Mouse (Mus musculus) MEL (cell line): ENCODE measurements around the gene Nr2f1. TPM values are rescaled to one million over a fixed set of nuclear protein-coding genes. Genes with fewer than 3 reads are reported as not detected.

Experiments used
- DNase-seq: peaks from one replicate; pipeline ENCODE4 v3.0.0; 2011; ENCODE audit warnings: low read depth, low spot score
- H3K27ac ChIP-seq: 2 replicates; pipeline ENCODE4 v1.5.1; 2012; ENCODE audit warnings: low read depth, mild to moderate bottlenecking, control low read depth, low read length, moderate library complexity; ENCODE audit not compliant: control insufficient read depth
- H3K27me3 ChIP-seq, 2 experiments: fragments of 150-350 bp in 1 of 2; sonication (generic) in 1 of 2; 2 replicates each; pipeline ENCODE4 v1.6.1; 2012; ENCODE audit warnings: low read length in 2 of 2, mild to moderate bottlenecking in 2 of 2, improper control_type of control experiment in 1 of 2, moderate library complexity in 1 of 2; ENCODE audit not compliant: insufficient read depth in 2 of 2, control insufficient read depth in 1 of 2
- H3K36me3 ChIP-seq, 2 experiments: 2 replicates each; pipeline ENCODE4 v1.6.1; 2012 to 2014; ENCODE audit warnings: low read length in 2 of 2, improper control_type of control experiment in 1 of 2, inconsistent platforms in 1 of 2, mild to moderate bottlenecking in 1 of 2; ENCODE audit not compliant: insufficient read depth in 2 of 2, control insufficient read depth in 1 of 2
- H3K4me1 ChIP-seq, 2 experiments: fragments of 150-350 bp in 1 of 2; sonication (generic) in 1 of 2; 2 replicates each; pipeline ENCODE4 v1.6.1; 2012; ENCODE audit warnings: low read length in 2 of 2, improper control_type of control experiment in 1 of 2, mild to moderate bottlenecking in 1 of 2; ENCODE audit not compliant: insufficient read depth in 2 of 2, control insufficient read depth in 1 of 2
- H3K4me3 ChIP-seq, 2 experiments: fragments of 150-350 bp in 1 of 2; sonication (generic) in 1 of 2; 2 replicates each; pipeline ENCODE4 v1.5.1; 2012; ENCODE audit warnings: low read depth in 2 of 2, low read length in 2 of 2, mild to moderate bottlenecking in 2 of 2, moderate library complexity in 2 of 2, control low read depth in 1 of 2, improper control_type of control experiment in 1 of 2; ENCODE audit not compliant: control insufficient read depth in 1 of 2, insufficient read depth in 1 of 2
- H3K79me2 ChIP-seq: 2 replicates; pipeline ENCODE4 v1.6.1; 2012; ENCODE audit warnings: mild to moderate bottlenecking, low read length, moderate library complexity; ENCODE audit not compliant: control insufficient read depth, poor library complexity, insufficient read depth
- H3K9ac ChIP-seq: 2 replicates; pipeline ENCODE4 v1.6.1; 2012; ENCODE audit warnings: low read depth, mild to moderate bottlenecking, control low read depth, low read length, moderate library complexity; ENCODE audit not compliant: control insufficient read depth, poor library complexity, severe bottlenecking
- H3K9me3 ChIP-seq: fragments of 150-350 bp; sonication (generic); replicated peaks from 2 replicates; pipeline ENCODE4 v1.6.1; 2012; ENCODE audit warnings: mild to moderate bottlenecking, low read length, improper control_type of control experiment, moderate library complexity; ENCODE audit not compliant: insufficient read depth
- CHD2 ChIP-seq: IDR thresholded peaks from 2 replicates; pipeline ENCODE4 v1.6.1; 2011; ENCODE audit warnings: low read length, improper control_type of control experiment
- CTCF ChIP-seq, 3 experiments: IDR thresholded peaks in 2 of 3; conservative IDR thresholded peaks in 1 of 3; 2 replicates each; pipeline ENCODE4 v1.5.1; 2011 to 2012; ENCODE audit warnings: low read length in 3 of 3, low read depth in 2 of 3, mild to moderate bottlenecking in 2 of 3, improper control_type of control experiment in 1 of 3, inconsistent platforms in 1 of 3, mixed read lengths in 1 of 3, moderate library complexity in 1 of 3; ENCODE audit not compliant: control insufficient read depth in 1 of 3, insufficient read depth in 1 of 3, poor library complexity in 1 of 3, severe bottlenecking in 1 of 3
- E2F4 ChIP-seq: IDR thresholded peaks from 2 replicates; pipeline ENCODE4 v1.6.1; 2011; ENCODE audit warnings: low read depth, low read length, improper control_type of control experiment, borderline replicate concordance
- EP300 ChIP-seq, 2 experiments: IDR thresholded peaks; 2 replicates each; pipeline ENCODE4 v1.6.1; 2011; ENCODE audit warnings: improper control_type of control experiment in 2 of 2, low read length in 2 of 2, low read depth in 1 of 2, mild to moderate bottlenecking in 1 of 2
- HCFC1 ChIP-seq: IDR thresholded peaks from 2 replicates; pipeline ENCODE4 v1.6.1; 2012; ENCODE audit warnings: low read depth, mild to moderate bottlenecking, inconsistent platforms, low read length, improper control_type of control experiment, moderate library complexity
- MAFK ChIP-seq: IDR thresholded peaks from 2 replicates; pipeline ENCODE4 v1.6.1; 2011; ENCODE audit warnings: low read depth, mild to moderate bottlenecking, low read length, improper control_type of control experiment, borderline replicate concordance
- MEF2A ChIP-seq: IDR thresholded peaks from 2 replicates; pipeline ENCODE4 v1.6.1; 2014; ENCODE audit warnings: low read depth, mild to moderate bottlenecking, inconsistent platforms, low read length, improper control_type of control experiment; ENCODE audit not compliant: poor library complexity, insufficient replicate concordance, severe bottlenecking; ENCODE audit errors: extremely low read depth
- MYB ChIP-seq: IDR thresholded peaks from 2 replicates; pipeline ENCODE4 v1.6.1; 2011; ENCODE audit warnings: mild to moderate bottlenecking, low read depth, low read length, improper control_type of control experiment
- NELFE ChIP-seq: IDR thresholded peaks from 2 replicates; pipeline ENCODE4 v1.6.1; 2011; ENCODE audit warnings: low read depth, low read length, improper control_type of control experiment
- NRF1 ChIP-seq: IDR thresholded peaks from 2 replicates; pipeline ENCODE4 v1.6.1; 2014; ENCODE audit warnings: low read depth, mild to moderate bottlenecking, inconsistent platforms, low read length, improper control_type of control experiment, moderate library complexity; ENCODE audit not compliant: poor library complexity, insufficient read depth, severe bottlenecking
- POLR2A ChIP-seq, 2 experiments: IDR thresholded peaks; 2 replicates each; pipeline ENCODE4 v1.6.1; 2011 to 2012; ENCODE audit warnings: low read length in 2 of 2, mild to moderate bottlenecking in 2 of 2, control low read depth in 1 of 2, improper control_type of control experiment in 1 of 2, low read depth in 1 of 2, moderate library complexity in 1 of 2; ENCODE audit not compliant: control insufficient read depth in 1 of 2, insufficient read depth in 1 of 2, poor library complexity in 1 of 2
- SIN3A ChIP-seq: IDR thresholded peaks from 2 replicates; pipeline ENCODE4 v1.6.1; 2012; ENCODE audit warnings: low read length, improper control_type of control experiment, inconsistent platforms
- SMC3 ChIP-seq: IDR thresholded peaks from 2 replicates; pipeline ENCODE4 v1.6.1; 2011; ENCODE audit warnings: low read depth, low read length, improper control_type of control experiment
- TCF12 ChIP-seq: IDR thresholded peaks from 2 replicates; pipeline ENCODE4 v1.6.1; 2014; ENCODE audit warnings: low read depth, mild to moderate bottlenecking, inconsistent platforms, low read length, improper control_type of control experiment, moderate library complexity
- UBTF ChIP-seq: IDR thresholded peaks from 2 replicates; pipeline ENCODE4 v1.6.1; 2012; ENCODE audit warnings: low read depth, mild to moderate bottlenecking, inconsistent platforms, low read length, improper control_type of control experiment, moderate library complexity, borderline replicate concordance; ENCODE audit not compliant: insufficient read depth
- USF1 ChIP-seq: IDR thresholded peaks from 2 replicates; pipeline ENCODE4 v1.6.1; 2014; ENCODE audit warnings: low read depth, mild to moderate bottlenecking, inconsistent platforms, low read length, improper control_type of control experiment, moderate library complexity
- ZKSCAN1 ChIP-seq: IDR thresholded peaks from 2 replicates; pipeline ENCODE4 v1.6.1; 2012; ENCODE audit warnings: low read depth, mild to moderate bottlenecking, inconsistent platforms, low read length, improper control_type of control experiment, moderate library complexity
- ZNF384 ChIP-seq: IDR thresholded peaks from 2 replicates; pipeline ENCODE4 v1.6.1; 2012; ENCODE audit warnings: low read depth, mild to moderate bottlenecking, inconsistent platforms, low read length, improper control_type of control experiment
- polyA plus RNA-seq, 2 experiments: library from polyadenylated mRNA; stranded (reverse) in 1 of 2; unstranded in 1 of 2; fragments of >175 nt in 1 of 2; fragments of >200 nt in 1 of 2; gene quantifications; 2 replicates each; pipeline versions ENCODE4 v1.2.1 to v1.2.4; 2012; ENCODE audit warnings: low replicate concordance in 2 of 2, low read depth in 1 of 2; ENCODE audit not compliant: insufficient read length in 2 of 2, insufficient read depth in 1 of 2, missing spikeins in 1 of 2
- total RNA-seq: library from RNA; depleted of rRNA; stranded (reverse); fragments of 300-350 nt; gene quantifications from 2 replicates; pipeline ENCODE4 v1.2.3, GENCODE M21; 2012

The Nr2f1 gene
- total and polyA plus RNA-seq, 3 experiments, result 9.9 to 27.1 TPM; not detected in 1

DNA sequence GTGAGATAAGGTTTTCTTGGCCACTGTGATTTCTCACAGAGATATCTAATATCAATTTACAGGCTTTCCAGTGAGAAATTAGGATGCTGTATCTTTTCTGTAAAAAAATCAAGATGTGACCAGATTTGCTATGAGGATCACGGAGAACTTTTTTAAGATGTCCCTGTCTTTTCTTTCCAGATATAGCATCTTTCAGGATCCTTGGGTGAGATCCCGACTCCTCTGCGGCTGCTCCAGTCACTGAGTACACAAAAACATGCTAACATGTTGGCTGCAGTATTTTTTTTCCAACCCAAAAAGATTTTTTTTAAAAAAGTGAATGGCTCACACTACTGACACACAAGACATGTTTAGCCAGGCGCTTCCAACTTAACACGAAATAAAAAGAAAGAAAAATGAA is 20.8 kb downstream of the Nr2f1 start:
- no peaks in the 10 kb centered on the region for H3K79me2 ChIP-seq
- TF ChIP-seq HCFC1 (no peak), SIN3A (no peak), EP300 (IDR thresholded peaks at IDR 0.05; ENCODE audit: low read depth in 1 of 2, low read length in 2 of 2) (no peak), POLR2A (IDR thresholded peaks at IDR 0.05; ENCODE audit: control insufficient read depth in 1 of 2, insufficient read depth in 1 of 2, low read depth in 1 of 2, low read length in 2 of 2, poor library complexity in 1 of 2) (no peak), CHD2 (no peak), CTCF (IDR thresholded peaks at IDR 0.05 in 2 of 3, conservative IDR thresholded peaks at IDR 0.05 in 1 of 3; ENCODE audit: control insufficient read depth in 1 of 3, insufficient read depth in 1 of 3, low read depth in 2 of 3, low read length in 3 of 3, poor library complexity in 1 of 3, severe bottlenecking in 1 of 3) (no peak)
- TF ChIP-seq, all 39 proteins: peak for 0
- H3K36me3 ChIP-seq, result no peaks in the 10 kb centered on the region
- peaks cover 0 to 3% of the 10 kb centered on the region in 2 experiments; a peak in 1 of 4 replicates for H3K27me3 ChIP-seq
- H3K4me1 ChIP-seq, result no peaks in the 10 kb centered on the region
- H3K9ac ChIP-seq, result no peak overlapping the region
- H3K9me3 ChIP-seq, result no peaks in the 10 kb centered on the region
- DNase-seq, result no peak
- no peak overlapping the region for H3K27ac ChIP-seq
- no peak overlapping the region for H3K4me3 ChIP-seq

DNA sequence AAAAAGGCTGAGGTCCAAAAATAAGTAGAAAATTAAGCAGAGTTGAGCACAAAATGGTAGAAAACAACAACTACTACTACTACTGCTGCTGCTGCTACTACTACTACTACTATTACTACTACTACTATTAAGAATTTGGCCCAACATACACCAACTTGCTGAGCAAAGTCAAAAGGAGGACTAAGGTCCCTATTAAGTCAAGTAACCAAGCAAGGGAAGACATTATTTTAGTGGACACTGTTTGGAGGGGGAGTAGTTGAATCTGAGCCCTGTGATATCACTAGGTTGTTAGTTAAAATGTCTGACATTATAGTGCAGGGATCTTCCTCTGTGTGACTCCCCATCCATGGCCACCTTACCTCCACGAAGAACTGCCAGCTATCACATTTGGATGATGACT is 21.5 kb downstream of the Nr2f1 start:
- no peaks in the 10 kb centered on the region for H3K36me3 ChIP-seq
- no peaks in the 10 kb centered on the region for H3K9me3 ChIP-seq
- TF ChIP-seq ZKSCAN1, result no peak
- TF ChIP-seq MEF2A, result no peak
- no peak for TF ChIP-seq E2F4
- TF ChIP-seq MYB, result no peak
- TF ChIP-seq USF1, result no peak
- TF ChIP-seq ZNF384, result no peak
- no peak for TF ChIP-seq UBTF
- no peak for TF ChIP-seq TCF12
- TF ChIP-seq SIN3A, result no peak
- TF ChIP-seq NELFE, result no peak
- no peak for TF ChIP-seq HCFC1
- TF ChIP-seq SMC3, result no peak
- no peak for TF ChIP-seq MAFK
- no peak for TF ChIP-seq NRF1
- no peak overlapping the region for H3K9ac ChIP-seq
- H3K4me1 ChIP-seq, result no peaks in the 10 kb centered on the region
- no peak overlapping the region for H3K4me3 ChIP-seq
- H3K27me3 ChIP-seq, result peaks cover 0 to 3% of the 10 kb centered on the region in 2 experiments; a peak in 1 of 4 replicates
- no peak overlapping the region for H3K27ac ChIP-seq
- DNase-seq, result no peak
- H3K79me2 ChIP-seq, result no peaks in the 10 kb centered on the region
